Mouse (Mus musculus) kidney, embryonic 16.5 days (tissue): Measurements from ENCODE around the gene Dgki. TPM values are rescaled to one million over a fixed set of nuclear protein-coding genes. Genes with fewer than 3 reads are reported as not detected.
"Not testable (repeated sequence)": the region's sequence is repeated elsewhere in the genome, so short reads cannot be mapped to it uniquely, and the experiment has no call there.

Experiments used
- ATAC-seq: fragments of 200-750 bp; cut with Nextera tagmentation; 2 replicates; pipeline ENCODE4 v1.8.0; 2017; ENCODE audit warnings: moderate TSS enrichment; ENCODE audit not compliant: low FRiP score, low TSS enrichment
- H3K27ac ChIP-seq: fragments of 300-500 bp; sonication (generic); 2 replicates; pipeline ENCODE4 v1.5.1; 2014; ENCODE audit warnings: low read length
- H3K27me3 ChIP-seq: fragments of 300-500 bp; sonication (generic); 2 replicates; pipeline ENCODE4 v1.6.1; 2014; ENCODE audit warnings: low read length, control low read depth, mixed read lengths; ENCODE audit not compliant: insufficient read depth
- H3K36me3 ChIP-seq: fragments of 300-500 bp; sonication (generic); 2 replicates; pipeline ENCODE4 v1.6.1; 2014; ENCODE audit warnings: low read length, control low read depth, mixed read lengths; ENCODE audit not compliant: insufficient read depth
- H3K4me1 ChIP-seq: fragments of 300-500 bp; sonication (generic); 2 replicates; pipeline ENCODE4 v1.6.1; 2014; ENCODE audit warnings: low read length, control low read depth, mixed read lengths; ENCODE audit not compliant: insufficient read depth
- H3K4me2 ChIP-seq: fragments of 300-500 bp; sonication (generic); replicated peaks from 2 replicates; pipeline ENCODE4 v1.6.1; 2014; ENCODE audit warnings: low read depth, low read length
- H3K4me3 ChIP-seq: fragments of 300-500 bp; sonication (generic); 2 replicates; pipeline ENCODE4 v1.5.1; 2014; ENCODE audit warnings: mild to moderate bottlenecking, low read length
- H3K9ac ChIP-seq: fragments of 300-500 bp; sonication (generic); replicated peaks from 2 replicates; pipeline ENCODE4 v1.6.1; 2014; ENCODE audit warnings: low read length
- H3K9me3 ChIP-seq: fragments of 300-500 bp; sonication (generic); 2 replicates; pipeline ENCODE4 v1.6.1; 2016; ENCODE audit warnings: low read length, control low read depth
- WGBS: fragments of 180-500 bp; shearing (Covaris S2); extraction: QIAGEN DNeasy Blood & Tissue Kit; methylation state at CpG from one replicate; pipeline ENCODE4 v1.1.7; 2014; 5-methylcytosine and 5-hydroxymethylcytosine counted together
- polyA plus RNA-seq: library from polyadenylated mRNA; unstranded; fragments of >200 nt; fragmentation: Nextera tagmentation; extraction: Ambion mirVana; gene quantifications from 2 replicates; pipeline ENCODE4 v1.2.1, GENCODE M21; 2015

The Dgki gene
- polyA plus RNA-seq, 1 experiment from 2014 or later = 0.74 TPM

GRCm38 (mm10) chr6:37147431-37148022, 152.5 kb downstream of the Dgki start:
- Histone ChIP-seq H3K9ac (no peak overlapping the region), H3K4me1 (peaks cover 8% of the 10 kb centered on the region), H3K4me2 (no peak overlapping the region), H3K27me3 (no peaks in the 10 kb centered on the region), H3K9me3 (no peaks in the 10 kb centered on the region), H3K36me3 (no peaks in the 10 kb centered on the region), H3K4me3 (no peak overlapping the region), H3K27ac (no peak overlapping the region)
- no peak for ATAC-seq
- WGBS = 95% methylated on average over 4 of the region's 4 CpGs

- no peak overlapping the region for H3K27ac ChIP-seq
- WGBS = 38% methylated on average over 4 of the region's 4 CpGs
- peaks cover 8% of the 10 kb centered on the region for H3K4me1 ChIP-seq
- H3K9me3 ChIP-seq = no peaks in the 10 kb centered on the region
- ATAC-seq = no peak
- no peaks in the 10 kb centered on the region for H3K27me3 ChIP-seq
- H3K9ac ChIP-seq = no peak overlapping the region
- H3K4me2 ChIP-seq = no peak overlapping the region
- no peaks in the 10 kb centered on the region for H3K36me3 ChIP-seq
- no peak overlapping the region for H3K4me3 ChIP-seq
These were observed 156.2 kb downstream of the Dgki start for GRCm38 (mm10) chr6:37143867-37144163.

- 81% methylated on average over 11 of the region's 11 CpGs for WGBS
- peaks cover 8% of the 10 kb centered on the region for H3K4me1 ChIP-seq
- no peak overlapping the region for H3K4me2 ChIP-seq
- no peaks in the 10 kb centered on the region for H3K36me3 ChIP-seq
- H3K27ac ChIP-seq = no peak overlapping the region
- H3K4me3 ChIP-seq = no peak overlapping the region
- ATAC-seq = no peak
- no peak overlapping the region for H3K9ac ChIP-seq
- H3K27me3 ChIP-seq = no peaks in the 10 kb centered on the region
- no peaks in the 10 kb centered on the region for H3K9me3 ChIP-seq
These were observed 156.8 kb downstream of the Dgki start for GRCm38 (mm10) chr6:37142991-37143866.

- Histone ChIP-seq H3K27me3 (no peaks in the 10 kb centered on the region), H3K4me1 (peaks cover 6% of the 10 kb centered on the region), H3K4me2 (no peak overlapping the region), H3K9me3 (no peaks in the 10 kb centered on the region), H3K27ac (no peak overlapping the region), H3K9ac (no peak overlapping the region), H3K36me3 (no peaks in the 10 kb centered on the region), H3K4me3 (no peak overlapping the region)
- ATAC-seq = no peak
These were observed 161.2 kb downstream of the Dgki start for GRCm38 (mm10) chr6:37138816-37139215.

- H3K4me2 ChIP-seq = no peak overlapping the region
- no peak for ATAC-seq
- no peaks in the 10 kb centered on the region for H3K9me3 ChIP-seq
- no peaks in the 10 kb centered on the region for H3K27me3 ChIP-seq
- H3K4me1 ChIP-seq = no peaks in the 10 kb centered on the region
- no peaks in the 10 kb centered on the region for H3K36me3 ChIP-seq
- H3K9ac ChIP-seq = no peak overlapping the region
- 80% methylated on average over 4 of the region's 4 CpGs for WGBS
- H3K27ac ChIP-seq = no peak overlapping the region
- H3K4me3 ChIP-seq = no peak overlapping the region
These were observed 168.7 kb downstream of the Dgki start for GRCm38 (mm10) chr6:37131257-37131656.

GRCm38 (mm10) chr6:37120417-37121154, 179.4 kb downstream of the Dgki start:
- no peak overlapping the region for H3K27ac ChIP-seq
- ATAC-seq = no peak
- H3K36me3 ChIP-seq = no peaks in the 10 kb centered on the region
- no peaks in the 10 kb centered on the region for H3K4me1 ChIP-seq
- no peaks in the 10 kb centered on the region for H3K27me3 ChIP-seq
- H3K4me2 ChIP-seq = no peak overlapping the region
- WGBS = 93% methylated on average over 19 of the region's 19 CpGs
- H3K4me3 ChIP-seq = no peak overlapping the region
- H3K9me3 ChIP-seq = no peaks in the 10 kb centered on the region
- H3K9ac ChIP-seq = no peak overlapping the region

- no peak overlapping the region for H3K4me2 ChIP-seq
- ATAC-seq = no peak
- no peaks in the 10 kb centered on the region for H3K4me1 ChIP-seq
- no peak overlapping the region for H3K9ac ChIP-seq
- 79% methylated on average over 3 of the region's 3 CpGs for whole genome bisulfite sequencing
- H3K27me3 ChIP-seq = no peaks in the 10 kb centered on the region
- no peaks in the 10 kb centered on the region for H3K36me3 ChIP-seq
- no peaks in the 10 kb centered on the region for H3K9me3 ChIP-seq
- no peak overlapping the region for H3K27ac ChIP-seq
- H3K4me3 ChIP-seq = no peak overlapping the region
These were observed 180.8 kb downstream of the Dgki start for GRCm38 (mm10) chr6:37119205-37119604.

- Histone ChIP-seq H3K4me3 (no peak overlapping the region), H3K4me1 (no peaks in the 10 kb centered on the region), H3K9ac (no peak overlapping the region), H3K9me3 (no peaks in the 10 kb centered on the region), H3K27ac (no peak overlapping the region), H3K36me3 (no peaks in the 10 kb centered on the region), H3K4me2 (no peak overlapping the region), H3K27me3 (no peaks in the 10 kb centered on the region)
- ATAC-seq = no peak
- WGBS = 96% methylated on average over 4 of the region's 4 CpGs
These were observed 186.9 kb downstream of the Dgki start for GRCm38 (mm10) chr6:37113048-37113447.

GRCm38 (mm10) chr6:37106236-37106635, 193.7 kb downstream of the Dgki start:
- not testable (repeated sequence) for ATAC-seq, H3K4me2 ChIP-seq
- 89% methylated on average over 6 of the region's 6 CpGs for WGBS

GRCm38 (mm10) chr6:37100413-37100812, 199.6 kb downstream of the Dgki start:
- WGBS = 52% methylated on average over 5 of the region's 5 CpGs
- Histone ChIP-seq H3K4me3 (no peak overlapping the region), H3K9ac (no peak overlapping the region), H3K27me3 (no peaks in the 10 kb centered on the region), H3K9me3 (no peaks in the 10 kb centered on the region), H3K4me2 (no peak overlapping the region), H3K27ac (peak overlapping the region; percentile 49; the same call in 1 of the 2 replicates), H3K36me3 (no peaks in the 10 kb centered on the region), H3K4me1 (no peaks in the 10 kb centered on the region; the same call in 1 of the 2 replicates)
- ATAC-seq = no peak

More at GRCm38 (mm10) chr6:37106236-37106635, 193.7 kb downstream of the Dgki start:
- H3K9me3 ChIP-seq, H3K9ac ChIP-seq, H3K4me3 ChIP-seq, H3K27ac ChIP-seq, H3K36me3 ChIP-seq, H3K27me3 ChIP-seq, H3K4me1 ChIP-seq: not testable (repeated sequence)
